8 mouse cellular contexts compared by ENCODE assay signal in the genomic region with DNA sequence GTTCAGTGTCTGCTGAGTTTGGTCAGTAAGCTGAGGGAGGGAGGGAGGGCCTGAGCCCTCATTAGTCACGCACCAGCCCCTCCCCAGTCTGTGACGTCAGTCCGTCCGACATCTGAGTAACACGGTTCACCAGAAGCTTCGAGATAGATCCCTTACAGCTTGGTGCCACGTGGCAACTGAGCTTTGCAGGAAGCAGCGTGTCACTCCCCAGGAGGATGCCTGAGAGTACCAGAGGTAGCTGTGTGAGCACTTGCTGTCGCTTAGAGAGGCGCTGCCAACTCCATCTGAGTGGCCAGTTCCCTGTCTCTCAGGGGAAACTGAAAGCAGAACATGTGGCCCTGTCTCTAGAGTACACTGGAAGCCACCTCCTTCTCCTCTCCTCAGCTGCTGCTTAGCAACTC. TPM values are rescaled to one million over a fixed set of nuclear protein-coding genes. Genes with fewer than 3 reads are reported as not detected.
DNase-seq lines count a peak whose midpoint lies in the region; ATAC-seq and TF ChIP-seq lines count a peak whose summit lies in the region.

No protein-coding gene starts in this region.

- TF ChIP-seq POLR2A in heart, adult 2 months (IDR thresholded peaks at IDR 0.05; ENCODE audit: insufficient read depth, low read depth, low read length) = no peak
- TF ChIP-seq POLR2A in lung, adult 2 months (IDR thresholded peaks at IDR 0.05; ENCODE audit: borderline replicate concordance, extremely low read depth, low read depth, low read length) = no peak

- no peaks in the 10 kb centered on the region for H3K36me3 ChIP-seq in heart, adult 2 months (ENCODE audit: control insufficient read depth, insufficient read depth, low read length)
- no peaks in the 10 kb centered on the region for H3K36me3 ChIP-seq in splenic B cell, adult 2 months (ENCODE audit: control insufficient read depth, insufficient read depth, low read length, poor library complexity, severe bottlenecking)

- WGBS in heart, adult 2 months = 47% methylated on average over 10 of the region's 10 CpGs
- 43% methylated on average over 10 of the region's 10 CpGs for WGBS in lung, adult 2 months

- DNase-seq in layer of hippocampus, adult 2 months (ENCODE audit: low spot score in 2 of 2) = no peak
- no peak for DNase-seq in layer of hippocampus, adult 9-10 months (ENCODE audit: low spot score)
- DNase-seq in adrenal gland, adult 2 months = peak; percentile 69
- DNase-seq in heart, adult 2 months = peak; percentile 42 to 46
- peak; percentile 31 for DNase-seq in lung, adult 2 months
- DNase-seq in splenic B cell, adult 2 months (ENCODE audit: low read depth, low spot score) = peak; percentile 86
- DNase-seq in gastrocnemius, postnatal 36 days = no peak

- no peak overlapping the region for H3K9ac ChIP-seq in heart, adult 2 months (ENCODE audit: low read depth, low read length)

- no peaks in the 10 kb centered on the region for H3K79me2 ChIP-seq in heart, adult 2 months (replicated peaks; ENCODE audit: control insufficient read depth, insufficient read depth, low read length)

- TF ChIP-seq CTCF in layer of hippocampus, adult 2 months (conservative IDR thresholded peaks at IDR 0.05) = no peak
- no peak for TF ChIP-seq CTCF in heart, adult 2 months (IDR thresholded peaks at IDR 0.05)
- no peak for TF ChIP-seq CTCF in lung, adult 2 months (IDR thresholded peaks at IDR 0.05; ENCODE audit: insufficient read depth, low read length)

- no peaks in the 10 kb centered on the region for H3K4me1 ChIP-seq in heart, adult 2 months (ENCODE audit: control insufficient read depth, insufficient read depth, low read length)
- no peaks in the 10 kb centered on the region for H3K4me1 ChIP-seq in lung, adult 2 months (ENCODE audit: control insufficient read depth, insufficient read depth, low read length)

- H3K27me3 ChIP-seq in heart, adult 2 months (ENCODE audit: control insufficient read depth, insufficient read depth, low read length) = no peaks in the 10 kb centered on the region
- no peaks in the 10 kb centered on the region for H3K27me3 ChIP-seq in splenic B cell, adult 2 months (ENCODE audit: control insufficient read depth, insufficient read depth, low read length, poor library complexity, severe bottlenecking)

- intact Hi-C loops in heart, adult 2 months (cut with DNase I) = no loop called here
- intact Hi-C loops in gastrocnemius, postnatal 36 days (cut with DNase I) = no loop called here

- no peak overlapping the region for H3K4me3 ChIP-seq in layer of hippocampus, adult 2 months
- no peak overlapping the region for H3K4me3 ChIP-seq in heart, adult 2 months
- peak overlapping the region; percentile 40 for H3K4me3 ChIP-seq in lung, adult 2 months (replicated peaks; ENCODE audit: extremely low read depth, low read depth, low read length)

- ATAC-seq in activated CD4-positive, CD25-positive, alpha-beta regulatory T cell, adult 4 months = no peak

- TF ChIP-seq EP300 in heart, adult 2 months (IDR thresholded peaks at IDR 0.05; ENCODE audit: insufficient read depth, low read depth, low read length) = no peak

- H3K27ac ChIP-seq in layer of hippocampus, adult 2 months = peak overlapping the region; percentile 23; the same call in 1 of the 2 replicates
- no peak overlapping the region for H3K27ac ChIP-seq in heart, adult 2 months

RNA-seq across cellular contexts. Expression of a gene that starts 49.8 kb away (rescaled TPM):
- 10 to 100 TPM; 34.7 to 45.9 TPM for total RNA-seq in layer of hippocampus, adult 2 months (2021)
- total RNA-seq in adrenal gland, adult 2 months (2021) = 10 to 100 TPM; 26.0 to 34.9 TPM
- polyA plus RNA-seq in adrenal gland, adult 2 months (2012; rRNA removed) = 56.8 and 66.5 TPM in 2 replicates
- total RNA-seq in heart, adult 2 months (2021) = 10 to 100 TPM; 25.9 to 30.1 TPM
- polyA plus RNA-seq in heart, adult 2 months (2012; rRNA removed) = 26.8 and 28.9 TPM in 2 replicates
- polyA plus RNA-seq in lung, adult 2 months (2012; rRNA removed) = 50.2 and 51.0 TPM in 2 replicates
- 10 to 100 TPM; 46.6 to 52.0 TPM for polyA plus RNA-seq in activated CD4-positive, CD25-positive, alpha-beta regulatory T cell, adult 4 months (2017; shearing (Covaris generic))
- total RNA-seq in gastrocnemius, postnatal 36 days (2021) = 10 to 100 TPM; 23.6 to 28.6 TPM

Comparison
In these comparisons a context has a peak if more than half of its experiments do, and no peak if none do; other contexts are left out.
1. DNase-seq: peak in adrenal gland, adult 2 months (single experiment), heart, adult 2 months (2 of 2), lung, adult 2 months (single experiment) and splenic B cell, adult 2 months (single experiment); none in layer of hippocampus, adult 2 months (0 of 2), layer of hippocampus, adult 9-10 months (single experiment) and gastrocnemius, postnatal 36 days (0 of 2).